Mouse (Mus musculus) olfactory bulb, adult 2 months (tissue): ENCODE data around the gene Myl12a.

Source experiments
- CTCF ChIP-seq: fragments of 200-500 bp; IDR thresholded peaks from 2 replicates; pipeline ENCODE4 v1.5.1; 2012; ENCODE audit warnings: low read depth, mild to moderate bottlenecking, low read length, moderate library complexity; ENCODE audit not compliant: insufficient read depth
- POLR2A ChIP-seq: fragments of 200-500 bp; IDR thresholded peaks from 2 replicates; pipeline ENCODE4 v1.6.1; 2012; ENCODE audit warnings: mild to moderate bottlenecking, low read depth, low read length, moderate library complexity; ENCODE audit not compliant: insufficient read depth

DNA sequence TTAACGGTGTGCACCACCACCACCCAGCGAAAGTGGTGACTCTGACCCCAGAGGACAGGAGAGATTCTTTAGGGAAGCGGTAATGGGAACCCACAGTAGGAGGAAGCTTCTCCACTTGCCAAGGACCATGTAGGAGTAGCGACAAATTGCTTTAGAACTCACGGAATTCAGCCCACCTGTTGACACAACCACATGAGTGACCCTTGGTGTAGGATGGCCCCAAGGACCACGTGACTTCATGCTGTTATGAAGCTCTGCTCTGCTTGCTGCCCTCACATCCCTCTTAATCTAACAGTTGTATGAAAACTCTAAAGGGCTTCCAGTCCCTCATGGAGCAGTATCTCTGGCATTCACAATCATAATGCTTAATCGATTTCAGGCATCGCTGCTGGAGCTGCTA, 46.6 kb upstream of the Myl12a start:
- no peak for TF ChIP-seq CTCF
- TF ChIP-seq POLR2A: no peak
